Mouse (Mus musculus) heart, adult 8-10 months (tissue): ENCODE measurements around the gene Atp6v0a4. TPM values are rescaled to one million over a fixed set of nuclear protein-coding genes. Genes with fewer than 3 reads are reported as not detected.

Experiments used
- DNase-seq: peaks from one replicate; pipeline ENCODE4 v3.0.0; 2022; ENCODE audit warnings: low spot score
- total RNA-seq, 4 experiments: library from RNA; stranded (reverse); gene quantifications; 2 replicates each; pipeline ENCODE4 v1.2.4; 2022

Gene Atp6v0a4
- total RNA-seq, 4 experiments from 2014 or later: 2.0 to 3.9 (median 2.2) TPM

GRCm38 (mm10) chr6:38124882-38125281 is 496 bp upstream of the Atp6v0a4 start:
- no peak for DNase-seq

- no peak for DNase-seq
These were observed 747 bp downstream of the Atp6v0a4 start for GRCm38 (mm10) chr6:38123471-38124206.

GRCm38 (mm10) chr6:38122791-38123190 is 1.6 kb downstream of the Atp6v0a4 start:
- DNase-seq: no peak

- no peak for DNase-seq
These were observed 2.5 kb downstream of the Atp6v0a4 start for GRCm38 (mm10) chr6:38121843-38122242.

GRCm38 (mm10) chr6:38120681-38121371 is 3.6 kb downstream of the Atp6v0a4 start:
- DNase-seq: no peak

- DNase-seq: no peak
These were observed 6.0 kb downstream of the Atp6v0a4 start for GRCm38 (mm10) chr6:38118341-38118740.

- DNase-seq: no peak
These were observed 8.1 kb downstream of the Atp6v0a4 start for GRCm38 (mm10) chr6:38116107-38116770.

GRCm38 (mm10) chr6:38110859-38111258 is 13.5 kb downstream of the Atp6v0a4 start:
- no peak for DNase-seq

- DNase-seq: no peak
These were observed 14.5 kb downstream of the Atp6v0a4 start for GRCm38 (mm10) chr6:38109871-38110270.

GRCm38 (mm10) chr6:38109160-38109795 is 15.1 kb downstream of the Atp6v0a4 start, which contains the start of gene Tmem213:
Tmem213 (plus strand) TSS chr6:38109255.
- DNase-seq: no peak

GRCm38 (mm10) chr6:38108449-38108848 is 15.9 kb downstream of the Atp6v0a4 start:
- no peak for DNase-seq

- DNase-seq: no peak
These were observed 18.5 kb downstream of the Atp6v0a4 start for GRCm38 (mm10) chr6:38105924-38106323.

GRCm38 (mm10) chr6:38103775-38104174 is 20.6 kb downstream of the Atp6v0a4 start:
- DNase-seq: no peak

- DNase-seq: no peak
These were observed 22.1 kb downstream of the Atp6v0a4 start for GRCm38 (mm10) chr6:38102216-38102795.

GRCm38 (mm10) chr6:38096961-38097370 is 27.4 kb downstream of the Atp6v0a4 start:
- DNase-seq: no peak

GRCm38 (mm10) chr6:38094701-38095100 is 29.7 kb downstream of the Atp6v0a4 start:
- DNase-seq: no peak

GRCm38 (mm10) chr6:38092539-38092938 is 31.8 kb downstream of the Atp6v0a4 start:
- no peak for DNase-seq

GRCm38 (mm10) chr6:38087242-38088026 is 37.0 kb downstream of the Atp6v0a4 start:
- DNase-seq: no peak

GRCm38 (mm10) chr6:38083204-38083603 is 41.2 kb downstream of the Atp6v0a4 start:
- no peak for DNase-seq

- no peak for DNase-seq
These were observed 42.6 kb downstream of the Atp6v0a4 start for GRCm38 (mm10) chr6:38081727-38082341.
